Mouse (Mus musculus) CH12.LX (cell line): Measurements from ENCODE around the gene Fads2. TPM values are rescaled to one million over a fixed set of nuclear protein-coding genes. Genes with fewer than 3 reads are reported as not detected.

ENCODE experiments used
- DNase-seq: peaks from one replicate; pipeline ENCODE4 v3.0.0-alpha.2; 2013; ENCODE audit errors: extremely low read depth
- H3K27ac ChIP-seq: 2 replicates; pipeline ENCODE4 v1.5.1; 2012; ENCODE audit warnings: low read depth, mild to moderate bottlenecking, control low read depth, moderate library complexity; ENCODE audit not compliant: insufficient read depth
- H3K27me3 ChIP-seq: replicated peaks from 2 replicates; pipeline ENCODE3; 2012; ENCODE audit warnings: inconsistent platforms
- H3K36me3 ChIP-seq, 2 experiments: replicated peaks in 1 of 2; 2 replicates each; pipeline versions ENCODE3 to v1.6.1; 2012; ENCODE audit warnings: inconsistent platforms in 1 of 2, low read length in 1 of 2, mild to moderate bottlenecking in 1 of 2, mixed read lengths in 1 of 2, moderate library complexity in 1 of 2; ENCODE audit not compliant: control insufficient read depth in 1 of 2, insufficient read depth in 1 of 2
- H3K4me1 ChIP-seq, 2 experiments: 2 replicates each; pipeline ENCODE4 v1.6.1; 2012; ENCODE audit warnings: inconsistent platforms in 1 of 2, moderate library complexity in 1 of 2; ENCODE audit not compliant: insufficient read depth in 2 of 2, control insufficient read depth in 1 of 2
- H3K4me2 ChIP-seq: 2 replicates; pipeline ENCODE4 v1.6.1; 2012; ENCODE audit warnings: low read depth, mild to moderate bottlenecking, control low read depth; ENCODE audit not compliant: poor library complexity, insufficient read depth, severe bottlenecking
- H3K4me3 ChIP-seq, 3 experiments: fragments of 150-350 bp in 1 of 3; sonication (generic) in 1 of 3; replicated peaks in 1 of 3; 2 replicates each; pipeline versions ENCODE3 to v1.5.1; 2011 to 2012; ENCODE audit warnings: low read depth in 2 of 3, low read length in 2 of 3, mild to moderate bottlenecking in 2 of 3, moderate library complexity in 2 of 3, control low read depth in 1 of 3, improper control_type of control experiment in 1 of 3, inconsistent platforms in 1 of 3, mixed read lengths in 1 of 3; ENCODE audit not compliant: poor library complexity in 1 of 3
- H3K79me2 ChIP-seq: replicated peaks from 2 replicates; pipeline ENCODE4 v1.6.1; 2012; ENCODE audit warnings: mild to moderate bottlenecking, moderate library complexity; ENCODE audit not compliant: control insufficient read depth, poor library complexity, insufficient read depth, severe bottlenecking; ENCODE audit errors: extremely low read depth
- H3K9ac ChIP-seq: 2 replicates; pipeline ENCODE4 v1.6.1; 2012; ENCODE audit warnings: low read depth, mild to moderate bottlenecking, control low read depth, moderate library complexity; ENCODE audit not compliant: insufficient read depth
- H3K9me3 ChIP-seq: replicated peaks from 2 replicates; pipeline ENCODE3; 2012; ENCODE audit warnings: low read length, inconsistent platforms, mixed read lengths
- CHD1 ChIP-seq: IDR thresholded peaks from 2 replicates; pipeline ENCODE4 v1.6.1; 2012; ENCODE audit warnings: low read depth, low read length, improper control_type of control experiment, inconsistent platforms
- E2F4 ChIP-seq: IDR thresholded peaks from 2 replicates; pipeline ENCODE4 v1.6.1; 2011; ENCODE audit warnings: low read depth, low read length, improper control_type of control experiment; ENCODE audit not compliant: insufficient replicate concordance
- ELF1 ChIP-seq: IDR thresholded peaks from 2 replicates; pipeline ENCODE4 v1.6.1; 2014; ENCODE audit warnings: low read depth, mild to moderate bottlenecking, inconsistent platforms, low read length, improper control_type of control experiment
- GABPA ChIP-seq: IDR thresholded peaks from 2 replicates; pipeline ENCODE4 v1.6.1; 2012; ENCODE audit warnings: low read depth, low read length, improper control_type of control experiment, inconsistent platforms; ENCODE audit not compliant: insufficient replicate concordance
- JUN ChIP-seq: IDR thresholded peaks from 2 replicates; pipeline ENCODE4 v1.6.1; 2011; ENCODE audit warnings: low read depth, mild to moderate bottlenecking, low read length, improper control_type of control experiment, moderate library complexity; ENCODE audit not compliant: insufficient read depth
- MAFK ChIP-seq: IDR thresholded peaks from 2 replicates; pipeline ENCODE4 v1.6.1; 2011; ENCODE audit warnings: low read length, improper control_type of control experiment; ENCODE audit not compliant: insufficient replicate concordance
- MAZ ChIP-seq: IDR thresholded peaks from 2 replicates; pipeline ENCODE4 v1.6.1; 2012; ENCODE audit warnings: low read depth, mild to moderate bottlenecking, inconsistent platforms, low read length, improper control_type of control experiment, moderate library complexity
- MXI1 ChIP-seq: IDR thresholded peaks from 2 replicates; pipeline ENCODE4 v1.6.1; 2011; ENCODE audit warnings: mild to moderate bottlenecking, low read depth, low read length, improper control_type of control experiment
- PAX5 ChIP-seq: IDR thresholded peaks from 2 replicates; pipeline ENCODE4 v1.6.1; 2012; ENCODE audit warnings: low read length, inconsistent platforms, mixed read lengths
- POLR2A ChIP-seq: IDR thresholded peaks from 2 replicates; pipeline ENCODE4 v1.6.1; 2011; ENCODE audit warnings: low read depth, mild to moderate bottlenecking, improper control_type of control experiment, low read length
- POLR2AphosphoS2 ChIP-seq: IDR thresholded peaks from 2 replicates; pipeline ENCODE4 v1.6.1; 2011; ENCODE audit warnings: low read depth, low read length, improper control_type of control experiment
- RAD21 ChIP-seq: IDR thresholded peaks from 2 replicates; pipeline ENCODE4 v1.6.1; 2011; ENCODE audit warnings: low read depth, mild to moderate bottlenecking, low read length, improper control_type of control experiment, moderate library complexity
- RCOR1 ChIP-seq: conservative IDR thresholded peaks from 2 replicates; pipeline ENCODE4 v1.6.1; 2012; ENCODE audit warnings: low read depth, mild to moderate bottlenecking, inconsistent platforms, low read length, improper control_type of control experiment
- SMC3 ChIP-seq: IDR thresholded peaks from 2 replicates; pipeline ENCODE4 v1.6.1; 2011; ENCODE audit warnings: low read depth, low read length, improper control_type of control experiment
- UBTF ChIP-seq: IDR thresholded peaks from 2 replicates; pipeline ENCODE4 v1.6.1; 2012; ENCODE audit warnings: low read depth, mild to moderate bottlenecking, inconsistent platforms, low read length, improper control_type of control experiment, moderate library complexity
- USF2 ChIP-seq: conservative IDR thresholded peaks from 2 replicates; pipeline ENCODE4 v1.6.1; 2011; ENCODE audit warnings: low read depth, low read length, improper control_type of control experiment
- dilution Hi-C: fragments of 300-500 bp; cut with MboI; formaldehyde crosslinking; loops from 2 replicates; pipeline ENCODE4 v1.14.3; 2020; ENCODE audit warnings: low sequenced_read_pairs; ENCODE audit not compliant: extremely low pct_unique_long_range_greater_than_20kb, extremely low pct_ligation_motif_present
- in situ Hi-C: fragments of 300-500 bp; cut with MboI; formaldehyde crosslinking; loops from 3 replicates; pipeline ENCODE4 v1.14.3; 2019; ENCODE audit warnings: low sequenced_read_pairs, low pct_ligation_motif_present, low pct_unique_long_range_greater_than_20kb, mixed read lengths
- polyA plus RNA-seq: library from polyadenylated mRNA; unstranded; fragments of >175 nt; gene quantifications from 2 replicates; pipeline ENCODE4 v1.2.1, GENCODE M21; 2012; ENCODE audit warnings: low read depth; ENCODE audit not compliant: insufficient read length
- total RNA-seq, 2 experiments: library from RNA; depleted of rRNA; stranded (reverse); fragments of 300-350 nt in 1 of 2; fragments of >200 nt in 1 of 2; gene quantifications; 2 replicates each; pipeline ENCODE4 v1.2.3; 2012 to 2014

Fads2 gene
- total and polyA plus RNA-seq, 3 experiments, result 1.7 to 8.1 (median 1.8) TPM

DNA sequence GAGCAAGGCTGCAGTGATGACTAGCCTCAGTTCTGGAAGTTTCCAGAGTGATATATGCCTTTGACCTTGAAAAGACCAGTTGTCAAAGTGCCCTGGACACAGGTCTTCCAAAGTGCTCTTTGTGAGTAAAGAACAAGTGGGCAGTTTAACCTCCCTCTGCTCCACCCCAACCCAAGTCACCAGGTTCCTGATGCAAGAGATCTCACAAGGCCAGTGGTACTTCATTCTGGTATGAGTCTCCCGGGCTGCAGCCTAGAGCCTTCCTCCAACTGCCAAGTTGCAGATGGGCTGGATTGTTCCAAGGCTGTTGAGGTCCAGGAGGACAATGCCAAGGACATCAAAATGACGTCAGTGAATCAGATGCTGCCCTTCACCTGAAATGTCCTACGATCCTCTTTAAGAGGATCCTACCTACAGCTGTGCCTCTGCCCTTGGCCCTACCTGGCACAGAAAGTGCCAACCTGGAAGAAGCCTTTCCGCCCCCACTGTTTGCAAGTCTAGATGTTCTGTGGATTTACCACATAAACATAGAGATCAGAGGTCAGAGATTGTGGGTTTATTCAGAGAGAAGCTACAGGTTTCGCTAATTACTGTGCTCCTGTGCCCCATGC is 20.6 kb upstream of the Fads2 start:
- no peak for DNase-seq
- H3K36me3 ChIP-seq, result no peaks in the 10 kb centered on the region
- no peaks in the 10 kb centered on the region for H3K27me3 ChIP-seq
- H3K9me3 ChIP-seq, result no peaks in the 10 kb centered on the region
- no peaks in the 10 kb centered on the region for H3K79me2 ChIP-seq
- H3K4me1 ChIP-seq, result peaks cover 0 to 11% of the 10 kb centered on the region in 2 experiments; a peak in 2 of 4 replicates
- H3K4me3 ChIP-seq, result no peak overlapping the region
- TF ChIP-seq JUN, result no peak
- no peak for TF ChIP-seq ELF1
- TF ChIP-seq E2F4, result no peak
- TF ChIP-seq CHD1, result no peak
- TF ChIP-seq MXI1, result no peak
- TF ChIP-seq MAFK, result no peak
- TF ChIP-seq MAZ, result no peak
- TF ChIP-seq POLR2AphosphoS2, result no peak
- no peak for TF ChIP-seq SMC3
- TF ChIP-seq RAD21, result no peak
- TF ChIP-seq POLR2A, result no peak
- H3K4me2 ChIP-seq, result no peak overlapping the region
- dilution Hi-C loops (no loop called here), in situ Hi-C loops (no loop called here)
- no peak overlapping the region for H3K9ac ChIP-seq
- H3K27ac ChIP-seq, result no peak overlapping the region

DNA sequence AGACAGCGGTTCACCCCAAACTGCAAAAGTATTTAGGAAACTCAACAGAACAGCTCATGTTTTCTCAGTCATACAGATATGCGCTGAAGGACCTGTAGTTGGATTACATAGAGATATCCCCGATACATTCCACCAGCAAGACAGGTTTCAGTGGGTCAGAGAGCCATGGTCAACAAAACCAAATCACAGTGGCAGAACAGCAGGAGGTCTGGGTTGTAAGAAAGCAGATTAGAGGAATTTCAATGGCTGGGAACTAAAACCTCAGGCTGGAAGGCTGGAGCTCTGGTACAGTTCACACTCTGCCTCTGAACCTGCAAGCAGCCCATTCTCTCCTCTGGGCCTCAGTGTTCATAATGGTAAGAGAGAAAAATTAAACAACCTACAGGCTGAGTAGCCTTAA is 15.1 kb upstream of the Fads2 start:
- in situ Hi-C loops (no loop called here), dilution Hi-C loops (no loop called here)
- DNase-seq, result no peak
- no peak for TF ChIP-seq USF2
- TF ChIP-seq, all 38 proteins: peak for 0
- Histone ChIP-seq H3K79me2 (no peaks in the 10 kb centered on the region), H3K27ac (no peak overlapping the region), H3K4me3 (no peak overlapping the region), H3K27me3 (no peaks in the 10 kb centered on the region), H3K4me1 (peaks cover 0 to 7% of the 10 kb centered on the region in 2 experiments; a peak in 1 of 4 replicates), H3K9ac (no peak overlapping the region), H3K9me3 (no peaks in the 10 kb centered on the region), H3K4me2 (no peak overlapping the region), H3K36me3 (no peaks in the 10 kb centered on the region)

DNA sequence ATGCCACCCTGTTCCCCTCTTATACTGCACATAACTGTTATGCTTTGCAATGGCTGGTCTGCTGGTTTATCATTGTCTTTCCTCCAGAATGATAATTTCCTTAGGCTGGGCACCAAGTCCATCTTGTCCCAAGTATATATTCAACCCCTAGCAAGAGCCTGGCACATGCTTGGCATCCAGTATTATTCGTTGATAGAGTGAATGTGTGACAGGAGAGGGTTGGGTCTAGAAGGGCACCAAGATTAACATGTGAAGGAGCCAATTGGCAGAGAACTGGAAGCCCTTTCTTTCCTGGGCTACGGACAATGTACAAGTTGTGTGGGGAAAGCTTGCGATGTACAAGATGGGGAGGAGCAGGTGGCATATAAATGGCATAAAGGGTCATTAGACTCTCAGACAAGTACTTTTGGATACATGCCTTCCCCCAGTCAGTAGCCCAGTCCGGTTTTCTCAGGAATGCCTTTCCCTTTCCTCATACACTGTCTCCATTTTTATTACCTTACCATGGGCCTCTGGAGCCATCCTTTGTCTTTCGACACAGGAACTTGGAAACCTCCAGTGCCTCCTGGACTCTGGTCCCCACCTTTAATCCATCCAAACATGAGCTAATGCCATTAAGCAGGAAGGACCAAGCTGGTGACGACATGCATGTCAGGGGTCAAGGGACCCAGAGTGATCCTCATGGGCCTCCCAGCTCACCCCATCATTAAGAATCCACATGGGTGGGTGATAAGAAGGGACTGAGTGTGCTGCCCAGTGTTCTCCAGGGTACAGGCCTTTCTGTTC is 14.0 kb upstream of the Fads2 start:
- TF ChIP-seq MXI1 (no peak), RCOR1 (no peak), PAX5 (no peak), GABPA (no peak), UBTF (no peak), SMC3 (no peak)
- dilution Hi-C loops, result no loop called here

More for the DNA sequence above, 14.0 kb upstream of the Fads2 start:
- no peak overlapping the region for H3K9ac ChIP-seq
- no peak overlapping the region for H3K4me3 ChIP-seq
- no peak overlapping the region for H3K27ac ChIP-seq
- in situ Hi-C loops, result no loop called here
- H3K9me3 ChIP-seq, result no peaks in the 10 kb centered on the region
- no peaks in the 10 kb centered on the region for H3K79me2 ChIP-seq
- peaks cover 0 to 7% of the 10 kb centered on the region in 2 experiments; a peak in 1 of 4 replicates for H3K4me1 ChIP-seq
- H3K36me3 ChIP-seq, result no peaks in the 10 kb centered on the region
- H3K27me3 ChIP-seq, result no peaks in the 10 kb centered on the region
- no peak overlapping the region for H3K4me2 ChIP-seq
- DNase-seq, result no peak
